Mouse (Mus musculus) erythroblast, embryonic 14.5 days (primary cell): ENCODE measurements around the gene Atg10.

Experiments
- GATA1 ChIP-seq: IDR thresholded peaks from 2 replicates; pipeline ENCODE4 v1.6.1; 2012; ENCODE audit warnings: low read length, inconsistent platforms, mixed read lengths
- TAL1 ChIP-seq: IDR thresholded peaks from 3 replicates; pipeline ENCODE4 v1.6.1; 2012; ENCODE audit warnings: low read length, inconsistent platforms, mixed read lengths

- TF ChIP-seq GATA1, result no peak
- TF ChIP-seq TAL1, result no peak
Observed at GRCm38 (mm10) chr13:90973409-90973808, 250.4 kb downstream of the Atg10 start.
